Mouse (Mus musculus) mesoderm, embryonic 11.5 days (tissue): ENCODE results near the gene Tomt.

Experiments
- DNase-seq: peaks from one replicate; pipeline ENCODE4 v3.0.0-alpha.2; 2012; ENCODE audit warnings: low read depth, low spot score

Gene Tomt

DNA sequence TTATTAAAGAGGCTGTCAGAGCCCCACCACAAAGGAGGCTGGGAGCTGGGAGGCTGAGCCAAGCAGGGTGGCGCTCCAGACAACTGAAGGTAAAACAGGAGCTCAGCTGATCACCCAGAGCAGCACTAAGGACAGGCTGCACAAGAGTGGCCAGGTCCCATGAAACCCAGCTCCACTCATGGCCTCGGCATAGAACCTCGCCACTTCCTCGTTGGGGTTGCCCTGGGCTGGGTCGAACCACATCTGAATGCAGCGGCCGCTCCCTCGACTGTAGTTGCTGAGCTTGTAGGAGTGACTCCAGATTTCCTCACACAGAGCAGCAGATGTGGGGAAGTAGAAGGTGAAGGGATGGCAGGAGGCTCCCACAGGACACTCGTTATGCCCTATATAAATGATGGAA lies 47.8 kb downstream of the Tomt start:
- no peak for DNase-seq

DNA sequence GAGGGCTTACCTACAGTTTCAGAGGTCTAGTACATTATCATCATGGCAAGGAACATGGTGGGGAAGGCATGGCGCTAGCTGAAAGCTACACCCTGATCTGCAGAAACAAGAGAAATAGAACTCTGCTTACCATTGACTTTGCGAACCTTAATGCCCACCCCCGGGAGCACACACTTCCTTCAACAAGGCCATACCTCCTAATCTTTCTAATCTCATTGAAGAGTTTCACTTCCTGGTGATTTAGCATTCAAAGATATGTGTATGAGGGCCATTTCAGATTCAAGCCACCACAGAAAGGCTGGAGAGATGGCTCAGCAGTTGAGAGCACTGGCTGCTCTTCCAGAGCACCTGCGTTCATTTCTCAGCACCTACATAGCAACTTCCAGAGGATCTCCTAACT lies 49.1 kb downstream of the Tomt start, which contains the start of gene Folr2:
Gene Folr2, minus strand, starts transcription at position 101 of the 400 bp plus-strand sequence.
- no peak for DNase-seq

DNA sequence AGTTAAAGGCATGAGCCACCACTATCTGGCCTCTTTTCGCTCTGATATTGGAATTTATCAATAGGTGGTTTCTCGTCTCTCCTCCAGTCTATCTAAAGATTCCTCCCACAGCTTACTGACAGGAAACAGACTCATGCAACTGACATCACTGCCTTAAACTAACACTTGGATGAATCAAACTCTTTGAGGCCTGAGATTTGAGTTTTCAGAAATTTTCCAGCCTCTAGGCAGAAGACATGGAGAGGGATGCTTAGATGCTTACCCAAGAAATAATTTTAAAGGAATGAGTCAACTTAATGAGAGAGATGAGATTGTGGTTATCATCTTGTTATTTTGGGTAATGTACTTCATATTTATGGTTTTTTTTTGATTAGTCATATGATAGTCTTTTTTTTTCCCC lies 52.3 kb downstream of the Tomt start:
- DNase-seq: no peak

DNA sequence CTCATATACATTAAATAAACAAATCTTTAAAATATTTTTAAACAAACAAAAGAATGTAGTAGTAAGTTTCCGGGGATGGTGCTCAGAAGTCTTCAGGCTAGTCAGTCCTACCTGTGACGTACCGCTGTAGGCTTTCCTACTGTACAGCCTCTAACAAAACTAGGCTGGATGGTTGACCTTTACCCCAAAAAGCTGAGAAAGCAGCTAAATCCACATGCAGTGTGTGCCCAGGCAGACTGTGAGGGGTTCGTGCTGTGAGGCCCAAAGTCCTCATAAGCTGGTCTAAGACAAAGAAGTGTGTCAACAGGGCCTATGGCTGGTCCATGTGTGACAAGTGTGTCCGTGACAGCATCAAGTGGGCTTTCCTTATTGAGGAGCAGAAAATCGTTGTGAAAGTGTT lies 53.3 kb downstream of the Tomt start:
- DNase-seq: no peak

DNA sequence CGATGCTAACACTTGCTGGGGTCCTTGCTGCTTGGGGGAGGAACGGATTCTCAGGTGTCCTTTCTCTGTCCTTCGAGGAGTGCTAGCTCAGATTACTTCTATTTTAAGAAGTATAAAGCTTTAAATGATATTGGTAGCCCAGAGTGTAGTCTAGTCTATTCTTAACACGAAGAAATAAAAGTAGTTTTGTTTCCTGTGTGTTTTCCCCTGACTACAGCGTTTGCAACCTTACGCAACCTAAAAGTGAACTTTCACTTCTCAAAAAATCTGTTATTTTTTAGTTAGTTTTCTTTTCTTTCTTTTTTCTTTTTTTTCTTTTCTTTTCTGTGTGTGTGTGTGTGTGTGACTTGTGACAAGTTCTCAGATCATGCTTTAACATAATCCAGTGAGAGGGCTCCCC lies 54.5 kb downstream of the Tomt start:
- no peak for DNase-seq
